Mouse (Mus musculus): Measurements from ENCODE around the gene Pxt1. TPM values are rescaled to one million over a fixed set of nuclear protein-coding genes. Genes with fewer than 3 reads are reported as not detected.

Gene Pxt1
- polyA plus RNA-seq, 1 experiment from 2014 or later: 0.92 TPM

GRCm38 (mm10) chr17:28926866-28927635 lies 16.6 kb downstream of the Pxt1 start:
- DNase-seq (ENCODE audit: low spot score): peak; percentile 50
- 42% methylated on average over 15 of the region's 15 CpGs for WGBS
- Histone ChIP-seq H3K4me3 (ENCODE audit: low read depth, low read length) (no peak overlapping the region), H3K9ac (ENCODE audit: low read depth, low read length) (no peak overlapping the region), H3K36me3 (ENCODE audit: control insufficient read depth, insufficient read depth, low read length) (no peaks in the 10 kb centered on the region), H3K4me2 (peak overlapping the region; percentile 20), H3K4me1 (replicated peaks; ENCODE audit: control insufficient read depth, insufficient read depth, low read length) (peaks cover 20% of the 10 kb centered on the region), H3K27ac (ENCODE audit: low read depth, low read length) (peak overlapping the region; percentile 48; the same call in 1 of the 2 replicates), H3K9me3 (ENCODE audit: control insufficient read depth, low read length) (no peaks in the 10 kb centered on the region), H3K27me3 (replicated peaks; ENCODE audit: control insufficient read depth, insufficient read depth, low read length) (no peaks in the 10 kb centered on the region)
- no peak for ATAC-seq (replicated peaks; ENCODE audit: low FRiP score)

- Histone ChIP-seq H3K4me3 (ENCODE audit: low read depth, low read length) (no peak overlapping the region), H3K4me2 (no peak overlapping the region), H3K36me3 (ENCODE audit: control insufficient read depth, insufficient read depth, low read length) (no peaks in the 10 kb centered on the region), H3K27ac (ENCODE audit: low read depth, low read length) (no peak overlapping the region; the same call in 1 of the 2 replicates), H3K9ac (ENCODE audit: low read depth, low read length) (no peak overlapping the region), H3K4me1 (replicated peaks; ENCODE audit: control insufficient read depth, insufficient read depth, low read length) (peaks cover 16% of the 10 kb centered on the region), H3K9me3 (ENCODE audit: control insufficient read depth, low read length) (no peaks in the 10 kb centered on the region), H3K27me3 (replicated peaks; ENCODE audit: control insufficient read depth, insufficient read depth, low read length) (no peaks in the 10 kb centered on the region)
- ATAC-seq (replicated peaks; ENCODE audit: low FRiP score) (no peak), DNase-seq (ENCODE audit: low spot score) (peak; percentile 74)
- WGBS: 12% methylated on average over 13 of the region's 13 CpGs
Observed at GRCm38 (mm10) chr17:28926380-28926779, 17.3 kb downstream of the Pxt1 start.

GRCm38 (mm10) chr17:28924957-28925595 lies 18.6 kb downstream of the Pxt1 start:
- 82% methylated on average over 8 of the region's 8 CpGs for WGBS
- ATAC-seq (replicated peaks; ENCODE audit: low FRiP score) (no peak), DNase-seq (ENCODE audit: low spot score) (no peak)

GRCm38 (mm10) chr17:28922096-28922495 lies 21.5 kb downstream of the Pxt1 start:
- H3K27ac ChIP-seq (ENCODE audit: low read depth, low read length): no peak overlapping the region
- no peaks in the 10 kb centered on the region for H3K9me3 ChIP-seq (ENCODE audit: control insufficient read depth, low read length)
- ATAC-seq (replicated peaks; ENCODE audit: low FRiP score) (no peak), DNase-seq (ENCODE audit: low spot score) (no peak)
- WGBS: 54% methylated on average over 6 of the region's 6 CpGs
- H3K4me1 ChIP-seq (replicated peaks; ENCODE audit: control insufficient read depth, insufficient read depth, low read length): 0 out of 2 replicates have a peak, but pooled peaks cover 4% of the 10 kb centered on the region
- H3K4me2 ChIP-seq: no peak overlapping the region
- no peaks in the 10 kb centered on the region for H3K36me3 ChIP-seq (ENCODE audit: control insufficient read depth, insufficient read depth, low read length)
- no peaks in the 10 kb centered on the region for H3K27me3 ChIP-seq (replicated peaks; ENCODE audit: control insufficient read depth, insufficient read depth, low read length)
- no peak overlapping the region for H3K9ac ChIP-seq (ENCODE audit: low read depth, low read length)
- H3K4me3 ChIP-seq (ENCODE audit: low read depth, low read length): no peak overlapping the region

More at GRCm38 (mm10) chr17:28924957-28925595, 18.6 kb downstream of the Pxt1 start:
- Histone ChIP-seq H3K36me3 (ENCODE audit: control insufficient read depth, insufficient read depth, low read length) (no peaks in the 10 kb centered on the region), H3K27ac (ENCODE audit: low read depth, low read length) (no peak overlapping the region), H3K9me3 (ENCODE audit: control insufficient read depth, low read length) (no peaks in the 10 kb centered on the region), H3K9ac (ENCODE audit: low read depth, low read length) (no peak overlapping the region), H3K4me2 (no peak overlapping the region), H3K27me3 (replicated peaks; ENCODE audit: control insufficient read depth, insufficient read depth, low read length) (no peaks in the 10 kb centered on the region), H3K4me1 (replicated peaks; ENCODE audit: control insufficient read depth, insufficient read depth, low read length) (peaks cover 9% of the 10 kb centered on the region; the same call in 1 of the 2 replicates), H3K4me3 (ENCODE audit: low read depth, low read length) (no peak overlapping the region)

- 44% methylated on average over 8 of the region's 8 CpGs for WGBS
- Histone ChIP-seq H3K27ac (ENCODE audit: low read depth, low read length) (no peak overlapping the region), H3K4me3 (ENCODE audit: low read depth, low read length) (no peak overlapping the region), H3K36me3 (ENCODE audit: control insufficient read depth, insufficient read depth, low read length) (no peaks in the 10 kb centered on the region), H3K9ac (ENCODE audit: low read depth, low read length) (0 out of 2 replicates have a peak overlapping the region, but pooled peaks have one; percentile 15), H3K27me3 (replicated peaks; ENCODE audit: control insufficient read depth, insufficient read depth, low read length) (no peaks in the 10 kb centered on the region), H3K9me3 (ENCODE audit: control insufficient read depth, low read length) (no peaks in the 10 kb centered on the region), H3K4me2 (peak overlapping the region; percentile 14), H3K4me1 (replicated peaks; ENCODE audit: control insufficient read depth, insufficient read depth, low read length) (0 out of 2 replicates have a peak, but pooled peaks cover 2% of the 10 kb centered on the region)
- DNase-seq (ENCODE audit: low spot score) (no peak), ATAC-seq (replicated peaks; ENCODE audit: low FRiP score) (no peak)
Observed at GRCm38 (mm10) chr17:28921086-28921485, 22.6 kb downstream of the Pxt1 start.

GRCm38 (mm10) chr17:28916520-28916919 lies 27.1 kb downstream of the Pxt1 start:
- no peak overlapping the region for H3K9ac ChIP-seq (ENCODE audit: low read depth, low read length)
- no peak overlapping the region for H3K4me3 ChIP-seq (ENCODE audit: low read depth, low read length)
- H3K27ac ChIP-seq (ENCODE audit: low read depth, low read length): no peak overlapping the region
- 72% methylated on average over 1 of the region's 1 CpGs for WGBS
- 0 out of 2 replicates have a peak, but pooled peaks cover 2% of the 10 kb centered on the region for H3K4me1 ChIP-seq (replicated peaks; ENCODE audit: control insufficient read depth, insufficient read depth, low read length)
- no peaks in the 10 kb centered on the region for H3K9me3 ChIP-seq (ENCODE audit: control insufficient read depth, low read length)
- no peaks in the 10 kb centered on the region for H3K27me3 ChIP-seq (replicated peaks; ENCODE audit: control insufficient read depth, insufficient read depth, low read length)
- no peaks in the 10 kb centered on the region for H3K36me3 ChIP-seq (ENCODE audit: control insufficient read depth, insufficient read depth, low read length)
- no peak overlapping the region for H3K4me2 ChIP-seq
- ATAC-seq (replicated peaks; ENCODE audit: low FRiP score) (no peak), DNase-seq (ENCODE audit: low spot score) (no peak)

GRCm38 (mm10) chr17:28915060-28915628 lies 28.5 kb downstream of the Pxt1 start, which contains the start of gene 4930539E08Rik:
Gene 4930539E08Rik, minus strand, starts transcription at chr17:28915324.
- WGBS: 69% methylated on average over 12 of the region's 12 CpGs
- no peak for ATAC-seq (replicated peaks; ENCODE audit: low FRiP score)

GRCm38 (mm10) chr17:28913940-28914339 lies 29.7 kb downstream of the Pxt1 start:
- no peak overlapping the region for H3K4me2 ChIP-seq
- DNase-seq (ENCODE audit: low spot score) (no peak), ATAC-seq (replicated peaks; ENCODE audit: low FRiP score) (no peak)
- WGBS: 79% methylated on average over 6 of the region's 6 CpGs
- H3K36me3 ChIP-seq (ENCODE audit: control insufficient read depth, insufficient read depth, low read length): no peaks in the 10 kb centered on the region
- H3K9ac ChIP-seq (ENCODE audit: low read depth, low read length): no peak overlapping the region
- no peaks in the 10 kb centered on the region for H3K27me3 ChIP-seq (replicated peaks; ENCODE audit: control insufficient read depth, insufficient read depth, low read length)
- no peaks in the 10 kb centered on the region; the same call in none of the 2 replicates for H3K4me1 ChIP-seq (replicated peaks; ENCODE audit: control insufficient read depth, insufficient read depth, low read length)
- no peak overlapping the region for H3K27ac ChIP-seq (ENCODE audit: low read depth, low read length)
- no peaks in the 10 kb centered on the region for H3K9me3 ChIP-seq (ENCODE audit: control insufficient read depth, low read length)
- no peak overlapping the region for H3K4me3 ChIP-seq (ENCODE audit: low read depth, low read length)

More at GRCm38 (mm10) chr17:28915060-28915628, 28.5 kb downstream of the Pxt1 start, which contains the start of gene 4930539E08Rik:
- Histone ChIP-seq H3K9ac (ENCODE audit: low read depth, low read length) (no peak within 1 kb of the TSS), H3K4me3 (ENCODE audit: low read depth, low read length) (no peak within 1 kb of the TSS), H3K27ac (ENCODE audit: low read depth, low read length) (no peak within 1 kb of the TSS), H3K4me1 (replicated peaks; ENCODE audit: control insufficient read depth, insufficient read depth, low read length) (no peaks in the 10 kb centered on the region; the same call in 1 of the 2 replicates), H3K36me3 (ENCODE audit: control insufficient read depth, insufficient read depth, low read length) (no peaks in the 10 kb centered on the region), H3K9me3 (ENCODE audit: control insufficient read depth, low read length) (no peaks in the 10 kb centered on the region), H3K4me2 (no peak within 1 kb of the TSS), H3K27me3 (replicated peaks; ENCODE audit: control insufficient read depth, insufficient read depth, low read length) (no peaks in the 10 kb centered on the region)
- DNase-seq (ENCODE audit: low spot score): no peak

Measured in liver, embryonic 11.5 days (tissue).